Mouse (Mus musculus) stomach, embryonic 14.5 days (tissue): ENCODE data around the gene Gabpa. TPM values are rescaled to one million over a fixed set of nuclear protein-coding genes. Genes with fewer than 3 reads are reported as not detected.
A peak's percentile ranks its signal among the peaks of the same experiment; 100 is the strongest.

ENCODE experiments used
- ATAC-seq: fragments of 200-750 bp; cut with Nextera tagmentation; 2 replicates; pipeline ENCODE4 v1.8.0; 2017; ENCODE audit warnings: low read depth, moderate TSS enrichment; ENCODE audit not compliant: insufficient number of reproducible peaks, insufficient read depth, low FRiP score
- H3K27ac ChIP-seq: fragments of 300-500 bp; sonication (generic); 2 replicates; pipeline ENCODE4 v1.5.1; 2014; ENCODE audit warnings: mild to moderate bottlenecking, low read length, moderate library complexity, mixed read lengths
- H3K27me3 ChIP-seq: fragments of 300-500 bp; sonication (generic); 2 replicates; pipeline ENCODE4 v1.6.1; 2014; ENCODE audit warnings: low read length, control low read depth, mixed read lengths; ENCODE audit not compliant: control insufficient read depth, insufficient read depth
- H3K36me3 ChIP-seq: fragments of 300-500 bp; sonication (generic); 2 replicates; pipeline ENCODE4 v1.6.1; 2014; ENCODE audit warnings: mild to moderate bottlenecking, control low read depth, low read length, moderate library complexity, mixed read lengths; ENCODE audit not compliant: control insufficient read depth, insufficient read depth
- H3K4me1 ChIP-seq: fragments of 300-500 bp; sonication (generic); 2 replicates; pipeline ENCODE4 v1.6.1; 2014; ENCODE audit warnings: low read length, control low read depth, mixed read lengths; ENCODE audit not compliant: control insufficient read depth, insufficient read depth
- H3K4me2 ChIP-seq: fragments of 300-500 bp; sonication (generic); replicated peaks from 2 replicates; pipeline ENCODE4 v1.6.1; 2014; ENCODE audit warnings: low read depth, low read length, control low read depth
- H3K4me3 ChIP-seq: fragments of 300-500 bp; sonication (generic); 2 replicates; pipeline ENCODE4 v1.5.1; 2014; ENCODE audit warnings: low read depth, low read length, control low read depth
- H3K9ac ChIP-seq: fragments of 300-500 bp; sonication (generic); replicated peaks from 2 replicates; pipeline ENCODE4 v1.6.1; 2014; ENCODE audit warnings: low read depth, mild to moderate bottlenecking, control low read depth, low read length, moderate library complexity, mixed read lengths
- H3K9me3 ChIP-seq: fragments of 300-500 bp; sonication (generic); 2 replicates; pipeline ENCODE4 v1.6.1; 2016; ENCODE audit warnings: low read depth, low read length, control low read depth; ENCODE audit not compliant: control insufficient read depth
- WGBS: fragments of 180-500 bp; shearing (Covaris S2); extraction: QIAGEN DNeasy Blood & Tissue Kit; methylation state at CpG from one replicate; pipeline ENCODE4 v1.1.7; 2014; 5-methylcytosine and 5-hydroxymethylcytosine counted together
- polyA plus RNA-seq: library from polyadenylated mRNA; unstranded; fragments of >200 nt; fragmentation: Nextera tagmentation; extraction: Ambion mirVana; gene quantifications from 2 replicates; pipeline ENCODE4 v1.2.1, GENCODE M21; 2014

The Gabpa gene
- polyA plus RNA-seq, 1 experiment from 2014 or later = 39.1 TPM

DNA sequence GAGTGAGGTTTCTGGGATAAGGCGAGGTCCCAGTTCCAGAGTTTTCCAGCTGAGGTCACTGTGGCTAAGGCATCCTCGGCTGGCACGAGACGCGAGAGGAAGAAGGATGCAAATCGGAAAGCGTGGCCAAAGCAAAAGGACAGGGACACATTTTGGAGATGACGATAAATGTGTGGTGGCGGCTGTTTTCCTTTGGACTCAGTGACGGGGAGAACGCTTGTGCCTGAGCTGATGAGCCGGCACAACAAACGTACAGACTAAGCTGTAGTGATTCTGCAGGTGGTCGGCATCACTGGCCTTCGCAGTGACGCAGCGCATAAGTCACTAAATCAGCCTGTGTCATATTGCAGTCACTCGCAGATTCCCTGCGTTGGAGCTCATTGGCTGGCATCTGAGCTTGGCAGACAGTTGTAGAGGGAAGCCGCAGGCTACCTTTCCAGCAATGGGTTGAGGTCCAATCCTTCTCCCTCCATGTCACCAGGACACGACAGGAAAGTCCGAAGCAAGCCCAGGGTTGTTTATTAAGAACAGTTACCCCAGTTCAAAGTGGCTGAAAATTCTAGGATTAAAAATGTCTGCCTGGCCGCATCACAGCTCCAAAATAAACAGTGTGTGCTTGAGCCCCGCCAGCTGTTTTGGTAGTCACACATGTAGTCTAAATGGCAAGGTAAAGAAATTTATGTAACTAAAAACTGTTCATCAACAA lies 40.4 kb downstream of the Gabpa start:
- ATAC-seq = no peak
- Histone ChIP-seq H3K9ac (no peak overlapping the region), H3K36me3 (no peaks in the 10 kb centered on the region), H3K4me2 (peak overlapping the region; percentile 51), H3K9me3 (no peaks in the 10 kb centered on the region), H3K27me3 (no peaks in the 10 kb centered on the region), H3K27ac (no peak overlapping the region), H3K4me1 (peaks cover 4% of the 10 kb centered on the region; the same call in 1 of the 2 replicates), H3K4me3 (peak overlapping the region; percentile 19)
- WGBS = 43% methylated on average over 24 of the region's 24 CpGs

GRCm38 (mm10) chr16:84875718-84876035 lies 41.0 kb downstream of the Gabpa start:
- peaks cover 4% of the 10 kb centered on the region; the same call in 1 of the 2 replicates for H3K4me1 ChIP-seq
- no peaks in the 10 kb centered on the region for H3K27me3 ChIP-seq
- H3K9me3 ChIP-seq = no peaks in the 10 kb centered on the region
- peak overlapping the region; percentile 51 for H3K4me2 ChIP-seq
- WGBS = 39% methylated on average over 7 of the region's 7 CpGs
- H3K4me3 ChIP-seq = 0 out of 2 replicates have a peak overlapping the region, but pooled peaks have one; percentile 19
- ATAC-seq = no peak
- no peak overlapping the region for H3K9ac ChIP-seq
- no peaks in the 10 kb centered on the region for H3K36me3 ChIP-seq
- H3K27ac ChIP-seq = peak overlapping the region; percentile 10; the same call in 1 of the 2 replicates

- no peaks in the 10 kb centered on the region for H3K36me3 ChIP-seq
- ATAC-seq = no peak; the same call in 1 of the 2 replicates
- peaks cover 4% of the 10 kb centered on the region; the same call in 1 of the 2 replicates for H3K4me1 ChIP-seq
- H3K4me2 ChIP-seq = peak overlapping the region; percentile 51
- no peak overlapping the region for H3K9ac ChIP-seq
- WGBS = 44% methylated on average over 8 of the region's 8 CpGs
- H3K27me3 ChIP-seq = no peaks in the 10 kb centered on the region
- H3K27ac ChIP-seq = peak overlapping the region; percentile 10; the same call in 1 of the 2 replicates
- H3K4me3 ChIP-seq = no peak overlapping the region
- no peaks in the 10 kb centered on the region for H3K9me3 ChIP-seq
Observed at GRCm38 (mm10) chr16:84876082-84876481, 41.4 kb downstream of the Gabpa start.

GRCm38 (mm10) chr16:84879146-84879545 lies 44.4 kb downstream of the Gabpa start:
- H3K9ac ChIP-seq = no peak overlapping the region
- no peak overlapping the region for H3K4me3 ChIP-seq
- no peak for ATAC-seq
- peaks cover 4% of the 10 kb centered on the region; the same call in 1 of the 2 replicates for H3K4me1 ChIP-seq
- H3K9me3 ChIP-seq = no peaks in the 10 kb centered on the region
- H3K27me3 ChIP-seq = no peaks in the 10 kb centered on the region
- no peaks in the 10 kb centered on the region for H3K36me3 ChIP-seq
- H3K4me2 ChIP-seq = no peak overlapping the region
- no peak overlapping the region for H3K27ac ChIP-seq
- 18% methylated on average over 5 of the region's 5 CpGs for WGBS

GRCm38 (mm10) chr16:84881168-84881567 lies 46.4 kb downstream of the Gabpa start:
- H3K9ac ChIP-seq = no peak overlapping the region
- no peak for ATAC-seq
- WGBS = 85% methylated on average over 9 of the region's 9 CpGs
- no peaks in the 10 kb centered on the region for H3K9me3 ChIP-seq
- no peaks in the 10 kb centered on the region for H3K27me3 ChIP-seq
- H3K4me3 ChIP-seq = no peak overlapping the region
- no peak overlapping the region for H3K27ac ChIP-seq
- peaks cover under 1% of the 10 kb centered on the region; the same call in 1 of the 2 replicates for H3K4me1 ChIP-seq
- no peak overlapping the region for H3K4me2 ChIP-seq
- H3K36me3 ChIP-seq = no peaks in the 10 kb centered on the region

GRCm38 (mm10) chr16:84881754-84882321 lies 47.1 kb downstream of the Gabpa start:
- Histone ChIP-seq H3K9me3 (no peaks in the 10 kb centered on the region), H3K4me3 (no peak overlapping the region), H3K9ac (no peak overlapping the region), H3K27me3 (no peaks in the 10 kb centered on the region), H3K36me3 (no peaks in the 10 kb centered on the region), H3K4me2 (no peak overlapping the region), H3K4me1 (no peaks in the 10 kb centered on the region), H3K27ac (no peak overlapping the region)
- WGBS = 82% methylated on average over 8 of the region's 8 CpGs
- no peak for ATAC-seq

- H3K27me3 ChIP-seq = no peaks in the 10 kb centered on the region
- no peaks in the 10 kb centered on the region for H3K4me1 ChIP-seq
- no peak for ATAC-seq
- no peak overlapping the region for H3K9ac ChIP-seq
- no peak overlapping the region for H3K27ac ChIP-seq
- no peaks in the 10 kb centered on the region for H3K9me3 ChIP-seq
- no peaks in the 10 kb centered on the region for H3K36me3 ChIP-seq
- H3K4me3 ChIP-seq = no peak overlapping the region
- no peak overlapping the region for H3K4me2 ChIP-seq
- WGBS = 73% methylated on average over 8 of the region's 8 CpGs
Observed at GRCm38 (mm10) chr16:84884572-84884971, 49.8 kb downstream of the Gabpa start.

GRCm38 (mm10) chr16:84902995-84903394 lies 68.3 kb downstream of the Gabpa start:
- H3K4me2 ChIP-seq = no peak overlapping the region
- H3K36me3 ChIP-seq = no peaks in the 10 kb centered on the region
- WGBS = 91% methylated on average over 4 of the region's 4 CpGs
- H3K9me3 ChIP-seq = no peaks in the 10 kb centered on the region
- ATAC-seq = no peak
- H3K27ac ChIP-seq = no peak overlapping the region
- no peaks in the 10 kb centered on the region for H3K27me3 ChIP-seq
- no peaks in the 10 kb centered on the region for H3K4me1 ChIP-seq
- no peak overlapping the region for H3K4me3 ChIP-seq
- H3K9ac ChIP-seq = no peak overlapping the region
